Mouse (Mus musculus): ENCODE data around the gene Camta1. TPM values are rescaled to one million over a fixed set of nuclear protein-coding genes. Genes with fewer than 3 reads are reported as not detected.

Camta1 gene
- polyA plus RNA-seq, 1 experiment: 124 TPM

DNA sequence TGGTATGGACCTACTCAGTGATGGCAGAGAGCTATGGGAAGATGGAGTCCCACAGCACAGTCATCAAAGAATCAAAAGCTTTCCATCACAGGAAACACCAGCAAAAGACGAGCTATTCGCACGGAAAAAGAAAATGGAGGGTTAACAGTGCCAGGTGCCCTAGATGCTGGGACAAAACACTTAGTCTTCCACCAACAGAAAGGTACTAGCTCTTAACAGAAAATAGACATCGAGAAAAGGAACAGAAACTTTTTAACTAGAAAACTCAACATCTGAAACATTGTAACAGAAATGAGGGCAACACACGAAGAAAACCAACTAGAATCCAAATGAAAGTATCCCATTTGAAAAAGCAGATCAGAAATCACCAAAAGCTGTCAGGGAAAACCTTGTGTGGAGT is 881.5 kb downstream of the Camta1 start:
- DNase-seq (ENCODE audit: extremely low spot score in 1 of 2, low spot score in 1 of 2): no peak

DNA sequence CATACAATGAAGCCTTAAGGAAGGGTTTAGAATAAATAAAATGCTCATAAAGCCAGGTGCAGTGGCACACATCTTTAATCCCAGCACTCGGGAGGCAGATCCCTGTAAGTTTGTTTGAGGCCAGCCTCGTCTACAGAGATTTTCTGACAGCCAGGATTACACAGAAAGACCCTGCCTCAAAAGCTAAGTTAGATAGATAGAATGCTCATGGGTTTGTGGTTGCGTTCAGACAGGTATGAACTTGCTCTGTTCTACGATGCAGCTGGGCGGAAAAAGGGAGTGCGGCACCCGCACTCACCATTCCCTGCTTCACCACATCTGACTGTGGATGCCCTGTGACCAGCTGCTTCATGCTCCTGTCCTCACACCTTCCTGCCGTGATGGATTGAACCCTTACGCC is 882.2 kb downstream of the Camta1 start:
- no peak for DNase-seq (ENCODE audit: extremely low spot score in 1 of 2, low spot score in 1 of 2)

DNA sequence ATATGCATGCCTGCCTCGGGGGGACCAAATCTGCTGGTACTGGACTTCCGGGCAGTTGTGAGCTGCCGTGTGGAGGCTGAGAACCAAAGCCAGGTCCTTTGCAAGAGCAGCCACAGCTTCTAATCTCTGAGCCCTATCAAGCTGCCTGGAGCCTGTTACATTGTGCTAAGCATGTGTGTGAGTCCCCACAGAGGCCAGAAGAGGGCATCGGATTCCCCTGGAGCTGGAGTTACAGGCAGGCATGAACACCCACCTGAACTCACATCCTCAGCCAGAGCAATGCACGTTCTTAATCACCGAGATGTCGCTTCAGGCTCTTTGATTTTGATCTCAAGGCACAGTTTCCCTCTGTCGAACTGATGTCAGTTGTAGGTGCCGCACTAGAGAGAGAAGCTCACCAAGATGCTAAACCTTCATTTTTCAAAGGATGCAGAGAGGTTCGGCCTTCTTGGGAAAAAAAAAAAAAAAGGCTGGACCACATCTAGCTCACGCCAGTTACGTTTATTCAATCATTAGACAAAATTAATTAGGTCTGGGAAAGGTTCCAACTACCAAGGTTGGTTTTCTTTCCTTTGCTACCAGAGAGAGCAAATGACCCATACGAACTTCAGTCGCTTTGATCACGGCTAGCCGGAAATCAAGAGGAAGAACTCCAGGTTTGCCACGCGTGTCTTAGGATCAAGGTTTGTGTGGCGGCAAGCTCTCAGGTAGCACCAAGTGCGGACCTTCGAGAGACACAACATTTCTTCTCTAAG is 883.3 kb downstream of the Camta1 start:
- no peak for DNase-seq (ENCODE audit: extremely low spot score in 1 of 2, low spot score in 1 of 2)

DNA sequence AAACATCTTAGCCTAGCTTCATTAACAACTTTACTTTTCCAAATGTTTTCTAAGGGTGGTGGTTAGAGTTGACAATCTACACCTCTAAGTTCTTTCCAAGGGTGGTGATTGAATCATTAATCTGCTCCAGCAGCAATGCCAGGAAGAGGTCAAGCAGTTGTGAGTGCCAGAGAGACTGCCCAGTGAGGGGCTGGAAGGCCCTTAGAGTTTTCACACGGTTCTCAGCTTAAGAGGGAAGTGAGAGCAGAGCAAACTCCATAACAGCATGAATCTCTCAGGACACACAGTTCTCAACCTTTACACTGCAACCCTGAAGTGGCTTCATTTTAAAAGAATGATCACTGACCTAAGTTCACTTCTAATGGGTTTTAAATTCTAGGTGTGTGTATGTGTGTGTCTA is 886.5 kb downstream of the Camta1 start:
- DNase-seq (ENCODE audit: extremely low spot score in 1 of 2, low spot score in 1 of 2): no peak

DNA sequence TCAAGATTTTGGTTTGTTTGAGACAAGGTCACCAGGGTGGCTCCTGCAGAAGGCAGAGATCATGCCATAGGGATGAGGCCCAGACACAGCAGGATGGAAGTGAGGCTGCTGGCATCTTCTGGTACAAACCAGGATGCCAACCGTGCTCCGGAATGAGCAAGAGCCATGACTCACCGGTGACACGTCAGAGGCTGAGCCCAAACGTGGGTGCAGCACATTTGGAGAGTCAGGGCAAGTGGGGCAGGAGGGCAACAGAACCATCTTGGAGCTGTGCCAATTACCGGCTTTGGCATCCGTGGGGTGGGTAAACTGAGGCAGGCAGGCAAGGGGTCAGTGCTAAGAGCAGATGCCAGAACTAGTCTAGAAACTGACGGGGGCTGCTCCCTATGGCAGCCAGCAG is 888.4 kb downstream of the Camta1 start:
- peak in 1 of 2 experiments; percentile 32 for DNase-seq (ENCODE audit: extremely low spot score in 1 of 2, low spot score in 1 of 2)

DNA sequence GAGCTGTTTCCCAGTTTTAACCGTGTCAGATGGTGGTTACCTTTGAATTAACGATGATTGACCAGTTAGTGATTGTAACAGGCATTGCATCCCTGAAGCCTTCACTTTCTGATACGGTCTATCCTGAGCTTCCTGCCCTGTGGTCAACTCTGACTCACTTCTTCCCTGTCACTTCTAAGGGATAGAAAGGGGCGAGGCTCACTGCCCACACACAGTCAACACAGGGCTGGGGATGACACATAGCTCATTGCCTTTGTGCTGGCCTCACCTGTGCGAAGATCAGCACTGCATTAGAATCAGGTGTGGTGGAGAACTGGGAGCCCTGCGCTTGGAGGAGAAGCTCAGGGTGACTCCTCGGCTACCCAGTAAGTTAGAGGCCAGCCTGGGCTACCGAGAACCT is 892.7 kb downstream of the Camta1 start:
- no peak for DNase-seq (ENCODE audit: extremely low spot score in 1 of 2, low spot score in 1 of 2)

DNA sequence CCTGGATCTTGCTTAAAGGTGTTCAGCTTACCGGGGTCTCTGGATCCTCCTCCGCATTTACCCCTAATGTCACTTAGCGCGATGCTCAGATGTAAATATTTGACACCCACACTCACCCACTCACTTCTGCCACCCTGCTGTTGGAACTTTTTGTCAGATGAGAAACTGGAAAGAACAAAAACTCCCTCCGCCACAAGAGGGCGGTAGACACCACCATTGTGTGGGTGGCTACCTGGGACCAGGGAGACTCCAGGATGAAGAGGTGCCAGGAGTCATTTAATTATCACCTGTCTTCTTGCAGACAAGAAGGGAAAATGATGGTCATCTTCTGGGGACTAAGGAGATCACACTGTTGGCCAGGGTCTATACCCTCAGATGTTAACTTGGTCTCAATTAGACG is 895.1 kb downstream of the Camta1 start:
- peak; percentile 23 to 80 for DNase-seq (ENCODE audit: extremely low spot score in 1 of 2, low spot score in 1 of 2)

DNA sequence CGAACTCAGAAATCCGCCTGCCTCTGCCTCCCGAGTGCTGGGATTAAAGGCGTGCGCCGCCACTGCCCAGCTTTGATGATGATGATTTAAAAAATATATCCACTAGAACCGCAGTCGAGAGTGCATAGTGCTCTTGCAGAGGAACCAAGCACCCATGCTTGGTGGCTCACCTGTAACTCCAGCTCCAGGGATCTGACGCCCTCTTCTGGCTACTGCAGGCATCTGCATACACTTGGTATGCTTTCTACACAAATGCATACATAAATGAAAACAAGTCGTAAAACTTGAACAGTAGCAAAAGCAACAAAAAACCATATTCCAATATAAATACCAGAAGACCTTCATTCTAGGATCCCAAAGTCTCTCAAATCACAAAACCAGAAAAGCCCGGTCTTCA is 896.1 kb downstream of the Camta1 start:
- DNase-seq (ENCODE audit: extremely low spot score in 1 of 2, low spot score in 1 of 2): no peak

DNA sequence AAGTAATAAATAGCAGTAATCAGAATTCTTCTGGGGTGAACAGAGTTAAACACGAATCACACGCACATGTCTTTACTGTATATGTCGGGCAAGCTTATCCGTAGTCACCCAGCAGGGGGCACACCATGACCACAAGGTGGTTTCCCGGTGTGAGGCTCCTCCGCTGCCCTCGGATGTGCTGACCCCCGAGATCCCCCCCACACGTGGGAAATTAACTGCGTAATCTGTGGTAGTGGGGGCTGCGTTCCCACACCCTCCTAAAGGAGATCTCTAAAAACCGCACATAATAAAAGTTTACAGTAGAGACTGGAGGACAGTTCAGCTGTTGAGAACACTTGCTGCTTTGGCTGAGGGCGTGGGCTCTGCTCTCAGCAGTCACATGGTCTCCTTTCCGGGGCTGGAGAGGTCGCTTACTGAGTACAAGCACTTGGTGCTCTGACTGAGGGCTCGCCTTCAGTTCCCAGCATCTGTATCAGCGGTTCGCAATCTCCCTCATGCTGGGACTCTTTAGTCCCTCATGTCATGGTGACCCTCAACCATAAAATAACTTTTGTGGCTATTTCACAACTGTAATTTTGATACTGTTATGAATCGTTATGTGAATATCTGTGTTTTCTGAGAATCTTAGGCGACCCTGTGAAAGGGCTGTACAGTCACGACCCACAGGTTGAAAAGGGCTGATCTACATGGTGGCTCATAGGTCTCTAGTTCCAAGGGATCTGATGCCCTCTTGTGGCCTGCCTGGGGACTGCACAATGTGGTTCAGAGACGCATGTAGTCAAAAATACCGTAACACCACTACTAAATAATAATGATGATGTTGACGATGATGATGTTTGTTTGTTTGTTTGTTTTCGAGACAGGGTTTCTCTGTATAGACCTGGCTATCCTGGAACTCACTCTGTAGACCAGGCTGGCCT is 896.8 kb downstream of the Camta1 start:
- DNase-seq (ENCODE audit: extremely low spot score in 1 of 2, low spot score in 1 of 2): peak; percentile 59 to 96

DNA sequence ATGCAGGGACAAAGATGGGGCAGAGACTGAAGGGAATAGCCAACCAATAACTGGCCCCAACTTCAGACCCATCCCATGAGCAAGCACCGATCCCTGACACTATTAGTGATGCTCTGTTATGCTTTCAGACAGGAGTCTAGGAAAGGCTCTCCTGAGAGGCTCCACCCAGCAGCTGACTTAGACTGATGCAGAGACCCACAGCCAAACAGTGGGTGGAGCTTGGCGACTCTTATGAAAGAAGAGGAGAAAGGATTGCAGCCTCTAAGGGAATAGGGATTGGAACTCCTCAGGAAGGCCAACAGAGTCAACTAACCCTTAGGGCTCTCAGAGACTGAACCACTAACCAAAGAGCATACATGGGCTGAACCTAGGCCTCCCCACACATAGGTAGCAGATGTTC is 898.0 kb downstream of the Camta1 start:
- DNase-seq (ENCODE audit: extremely low spot score in 1 of 2, low spot score in 1 of 2): no peak

DNA sequence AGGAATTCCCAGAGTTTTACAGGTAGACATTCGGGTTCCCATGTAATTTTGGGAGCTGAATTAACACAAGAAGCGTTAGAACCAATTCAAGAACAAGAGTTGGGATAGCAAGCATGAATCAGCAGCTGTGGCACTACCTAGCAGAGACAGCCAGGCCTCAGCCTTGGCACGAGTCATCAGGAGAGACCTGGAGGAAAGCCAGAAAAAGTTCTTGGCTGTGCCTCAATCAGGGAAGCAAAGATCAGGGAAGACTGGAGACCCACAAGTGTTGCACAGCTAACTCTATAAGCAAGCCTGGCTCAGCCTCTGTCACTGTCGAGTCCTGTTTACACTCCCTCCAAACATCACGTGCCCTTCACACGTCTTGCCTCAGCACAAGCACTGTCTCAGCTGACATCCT is 899.4 kb downstream of the Camta1 start:
- peak in 1 of 2 experiments; percentile 41 for DNase-seq (ENCODE audit: extremely low spot score in 1 of 2, low spot score in 1 of 2)

DNA sequence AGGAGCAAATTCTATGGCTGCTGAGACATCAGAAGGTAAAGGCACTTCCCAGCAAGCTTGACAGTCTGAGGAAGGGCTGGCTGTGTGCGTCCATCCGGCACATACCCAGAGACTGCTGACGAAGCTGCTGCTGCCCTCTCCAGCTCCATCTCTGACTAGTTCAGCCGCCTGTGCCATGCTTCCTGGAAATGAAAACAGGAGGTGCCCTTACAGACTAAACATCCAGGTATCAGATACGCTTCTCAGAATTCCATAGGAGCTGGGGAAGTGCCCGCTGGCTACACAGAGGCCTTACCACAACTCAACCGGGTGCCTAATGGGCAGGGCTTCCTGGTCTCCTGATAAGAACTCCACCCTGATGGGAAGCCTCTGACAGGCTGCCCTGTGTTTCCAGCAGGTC is 903.1 kb downstream of the Camta1 start:
- DNase-seq (ENCODE audit: extremely low spot score in 1 of 2, low spot score in 1 of 2): no peak

DNA sequence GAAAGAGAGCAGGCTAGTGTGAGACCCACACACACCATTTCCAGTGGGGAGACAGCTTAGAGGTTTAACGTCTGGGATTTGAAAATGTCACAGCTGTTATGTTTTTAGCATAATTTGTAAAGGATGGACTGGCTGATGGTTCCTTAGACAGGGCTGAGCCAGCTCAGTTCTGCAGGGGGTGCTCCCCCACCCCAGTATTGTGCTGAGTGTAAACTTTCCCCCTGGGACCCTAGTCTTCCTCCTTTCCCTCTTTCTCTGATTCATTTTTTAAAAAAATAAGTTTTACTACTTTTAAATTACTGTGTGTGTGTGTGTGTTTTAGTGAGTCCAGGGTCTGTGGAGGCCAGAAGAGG is 904.6 kb downstream of the Camta1 start:
- DNase-seq (ENCODE audit: extremely low spot score in 1 of 2, low spot score in 1 of 2): no peak

DNA sequence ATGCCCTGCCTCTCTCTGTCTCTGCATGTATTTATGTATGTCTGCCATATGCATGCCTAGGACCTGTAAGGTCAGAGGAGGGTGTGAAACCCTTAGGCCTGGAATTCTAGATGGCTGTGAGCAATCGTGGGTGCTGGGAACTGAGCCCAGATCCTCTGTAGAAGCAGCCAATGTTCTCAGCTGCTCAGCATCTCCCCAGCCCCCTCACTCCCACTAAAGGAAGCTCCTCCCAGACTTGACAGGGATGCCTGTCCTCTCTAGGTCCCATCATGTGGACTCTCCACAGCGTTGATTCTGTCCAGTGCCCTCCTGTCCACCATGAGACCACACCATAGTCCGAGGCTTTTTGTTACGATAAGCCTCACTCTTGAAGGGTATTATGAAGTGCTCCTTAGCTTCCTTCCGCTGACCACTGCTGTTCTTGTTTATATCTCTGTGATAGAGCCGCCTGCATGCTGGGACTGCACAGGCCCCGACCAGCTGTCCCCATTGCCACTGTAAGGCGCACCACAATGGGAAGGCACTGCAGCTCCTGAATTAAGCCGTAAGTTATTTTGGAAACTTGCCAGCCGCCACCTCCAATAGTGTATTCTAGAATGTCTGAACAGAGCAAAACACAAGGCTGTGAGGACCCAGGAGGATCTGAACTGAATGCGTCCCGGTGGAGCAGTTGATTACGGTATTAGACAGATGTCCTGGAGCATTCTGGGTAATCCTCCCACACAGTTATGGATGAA is 905.1 kb downstream of the Camta1 start:
- peak in 1 of 2 experiments; percentile 49 for DNase-seq (ENCODE audit: extremely low spot score in 1 of 2, low spot score in 1 of 2)

DNA sequence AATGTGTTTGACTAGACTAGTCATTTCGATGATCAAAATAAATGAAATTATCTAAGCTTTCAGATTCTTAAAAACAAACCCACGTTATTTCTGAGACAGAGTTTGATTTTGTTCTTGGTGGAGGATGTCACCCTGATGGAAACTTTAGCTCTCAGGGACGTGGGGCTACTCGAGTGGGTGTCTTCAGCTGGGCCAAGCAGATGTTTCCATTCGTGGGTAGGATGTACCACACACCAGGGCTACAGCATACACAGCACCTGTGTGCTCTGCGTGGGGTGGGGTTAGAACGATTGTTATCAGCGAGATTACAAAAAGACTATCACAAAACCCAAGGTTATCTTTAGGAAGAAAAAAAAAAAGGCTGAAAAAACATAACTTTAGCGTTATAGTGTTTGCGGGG is 910.7 kb downstream of the Camta1 start:
- DNase-seq (ENCODE audit: extremely low spot score in 1 of 2, low spot score in 1 of 2): no peak

DNA sequence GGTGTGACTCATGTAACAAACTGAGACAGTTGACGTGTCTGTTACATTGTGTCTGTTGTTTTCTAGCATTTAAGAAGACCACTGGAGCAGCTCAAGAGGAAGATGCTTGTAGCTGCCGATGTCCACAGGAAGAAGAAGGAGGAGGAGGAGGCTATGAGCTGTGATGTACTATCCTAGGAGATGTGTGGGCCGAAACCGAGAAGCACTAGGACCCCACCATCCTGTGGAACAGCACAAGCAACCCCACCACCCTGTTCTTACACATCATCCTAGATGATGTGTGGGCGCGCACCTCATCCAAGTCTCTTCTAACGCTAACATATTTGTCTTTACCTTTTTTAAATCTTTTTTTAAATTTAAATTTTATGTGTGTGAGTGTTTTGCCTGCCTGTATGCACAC is 917.0 kb downstream of the Camta1 start:
- no peak for DNase-seq (ENCODE audit: extremely low spot score in 1 of 2, low spot score in 1 of 2)

DNA sequence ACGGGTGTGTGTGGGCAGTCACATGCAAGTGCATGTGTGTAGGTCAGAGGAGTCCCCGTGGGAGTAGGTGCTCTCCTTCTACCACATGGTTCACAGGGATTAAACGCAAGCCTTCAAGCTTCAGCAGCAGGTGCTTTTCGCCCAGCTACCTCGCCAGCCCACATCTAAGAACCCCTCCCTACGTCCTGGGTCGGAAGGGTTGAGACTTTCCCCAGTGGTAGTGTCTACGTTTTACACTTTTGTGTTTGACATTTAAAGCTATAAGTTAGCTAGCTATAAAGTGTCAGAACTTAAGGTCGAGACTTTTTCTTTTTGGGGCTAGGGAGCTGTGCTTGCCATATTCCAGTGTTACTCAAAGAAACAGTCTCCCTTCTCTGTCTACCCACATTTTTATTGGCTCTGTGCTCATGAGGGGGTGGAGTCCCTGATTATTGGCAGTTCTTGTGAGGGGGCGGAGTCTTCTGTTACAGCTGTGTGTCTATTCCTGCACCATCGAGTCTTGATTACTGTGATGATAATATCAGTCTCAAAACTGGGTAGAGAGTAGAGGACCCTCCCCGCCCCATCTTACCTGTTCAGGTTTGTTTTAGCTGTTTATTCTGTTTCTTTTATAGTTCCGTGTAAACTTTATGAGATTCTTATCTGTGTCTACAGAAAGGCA is 921.6 kb downstream of the Camta1 start:
- no peak for DNase-seq (ENCODE audit: extremely low spot score in 1 of 2, low spot score in 1 of 2)

DNA sequence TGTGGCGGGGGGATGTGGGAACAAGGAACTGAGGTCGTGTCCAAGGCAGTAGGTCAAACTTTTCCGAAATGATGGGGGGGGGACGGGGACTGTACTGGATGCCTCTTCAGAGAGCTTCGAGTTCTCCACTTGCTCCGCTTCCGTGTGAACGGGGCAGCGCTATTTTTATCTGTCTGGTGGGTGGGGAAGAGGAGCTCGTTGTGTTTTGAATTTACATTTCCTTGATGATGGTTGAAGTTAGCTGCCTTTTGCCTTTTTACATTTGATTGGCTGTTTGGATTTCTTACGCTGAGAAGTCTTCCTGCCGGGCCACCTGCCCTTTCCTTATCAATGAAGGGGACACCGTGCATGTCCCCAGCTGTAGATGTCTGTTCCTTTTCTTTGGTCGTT is 923.6 kb downstream of the Camta1 start:
- DNase-seq (ENCODE audit: extremely low spot score in 1 of 2, low spot score in 1 of 2): peak in 1 of 2 experiments; percentile 50

DNA sequence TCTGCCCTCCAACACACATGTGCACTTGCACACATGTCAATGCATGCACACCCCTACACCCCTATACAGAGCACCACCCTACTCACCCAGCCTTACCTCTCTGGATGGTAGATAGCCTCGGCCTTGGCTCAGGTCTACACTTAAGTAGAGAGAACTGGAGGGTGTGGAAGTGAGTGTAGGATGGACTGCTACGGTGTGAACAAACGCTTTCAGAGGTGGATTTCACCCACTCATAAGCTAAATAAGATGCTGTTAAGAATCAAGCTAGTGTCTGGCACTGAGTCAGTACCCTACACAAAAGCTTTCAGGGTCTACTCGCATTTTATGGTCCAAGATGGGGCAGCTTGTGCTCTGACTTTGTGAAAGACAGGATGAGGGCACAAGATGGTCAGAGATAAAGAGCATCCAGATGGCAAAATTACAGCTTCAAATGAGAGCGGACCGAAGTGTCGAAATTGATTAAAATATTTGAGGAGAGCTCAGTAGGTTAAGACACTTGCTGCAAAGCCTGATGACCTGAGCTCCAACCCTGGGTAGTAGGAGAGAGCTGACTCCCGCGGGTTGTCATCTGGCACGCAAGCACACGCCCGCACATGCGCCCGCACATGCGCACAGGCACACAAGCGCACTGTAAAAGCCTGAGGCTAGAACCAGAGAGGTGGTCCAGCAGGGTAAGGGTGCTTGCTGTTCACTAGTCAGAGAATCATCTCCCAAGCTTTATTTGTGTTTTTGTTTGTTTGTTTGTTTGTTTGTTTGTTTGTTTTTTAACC is 924.2 kb downstream of the Camta1 start:
- DNase-seq (ENCODE audit: extremely low spot score in 1 of 2, low spot score in 1 of 2): peak in 1 of 2 experiments; percentile 63

DNA sequence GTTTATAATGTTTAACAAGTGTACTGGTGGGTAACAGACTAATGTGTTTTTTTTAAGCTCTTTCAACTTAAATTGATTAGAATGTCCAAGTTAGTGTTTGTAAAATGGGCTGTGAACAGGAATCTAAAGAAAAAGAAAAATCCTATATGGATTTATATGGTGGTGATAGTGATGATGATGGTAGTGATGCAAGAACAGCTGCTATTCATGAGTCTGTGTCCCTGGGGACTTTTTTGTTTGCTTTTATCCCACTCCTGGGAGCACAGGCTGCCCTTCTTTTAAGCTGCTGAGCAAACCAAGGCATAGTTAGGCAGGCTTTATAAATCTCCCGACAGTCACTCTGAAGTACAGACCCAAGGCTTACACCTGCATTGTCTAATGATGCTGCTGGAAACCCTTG is 928.2 kb downstream of the Camta1 start:
- DNase-seq (ENCODE audit: extremely low spot score in 1 of 2, low spot score in 1 of 2): no peak
